Mouse (Mus musculus): ENCODE data around the gene Lrrc28. TPM values are rescaled to one million over a fixed set of nuclear protein-coding genes. Genes with fewer than 3 reads are reported as not detected.
A peak's percentile ranks its signal among the peaks of the same experiment; 100 is the strongest.

Gene Lrrc28
- total and polyA plus RNA-seq, 3 experiments: 9.7 to 16.0 TPM; not detected in 1

DNA sequence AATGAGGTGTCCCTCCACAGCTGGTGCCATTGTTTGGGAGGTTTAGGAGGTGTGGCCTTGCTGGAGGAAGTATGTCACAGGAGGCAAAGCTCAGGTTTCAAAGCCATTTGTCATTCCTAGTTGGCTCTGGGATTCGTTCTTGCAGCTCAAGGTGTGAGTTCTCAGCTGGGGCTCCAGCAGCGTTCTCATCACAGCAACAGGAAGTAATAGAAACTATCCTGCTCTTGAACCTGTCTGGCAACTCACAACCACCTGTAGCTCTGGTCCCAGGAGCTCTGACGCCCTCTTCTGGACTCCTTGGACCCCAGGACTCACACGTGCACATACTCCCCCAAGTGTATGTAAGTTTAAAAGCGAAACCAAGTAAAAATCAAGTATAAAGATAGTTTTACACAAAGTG lies 15.4 kb downstream of the Lrrc28 start:
- Histone ChIP-seq H3K4me3 (ENCODE audit: control insufficient read depth in 1 of 2, insufficient read depth in 1 of 2, low read depth in 2 of 2, low read length in 2 of 2) (no peak overlapping the region), H3K9me3 (replicated peaks; ENCODE audit: insufficient read depth, low read length) (no peaks in the 10 kb centered on the region), H3K36me3 (ENCODE audit: control insufficient read depth in 1 of 2, insufficient read depth in 2 of 2, low read length in 2 of 2) (no peaks in the 10 kb centered on the region), H3K27ac (ENCODE audit: control insufficient read depth, low read depth, low read length) (no peak overlapping the region), H3K27me3 (ENCODE audit: control insufficient read depth in 1 of 2, insufficient read depth in 2 of 2, low read length in 2 of 2) (no peaks in the 10 kb centered on the region), H3K4me1 (ENCODE audit: control insufficient read depth in 1 of 2, insufficient read depth in 2 of 2, low read length in 2 of 2) (no peaks in the 10 kb centered on the region), H3K79me2 (ENCODE audit: control insufficient read depth, insufficient read depth, low read length, poor library complexity) (no peaks in the 10 kb centered on the region), H3K9ac (ENCODE audit: control insufficient read depth, low read depth, low read length, poor library complexity, severe bottlenecking) (no peak overlapping the region)
- TF ChIP-seq ZC3H11A (IDR thresholded peaks at IDR 0.05; ENCODE audit: low read depth, low read length) (0 out of 2 replicates have a peak, but pooled peaks have one; percentile 21), ETS1 (IDR thresholded peaks at IDR 0.05; ENCODE audit: low read depth, low read length) (no peak), E2F4 (IDR thresholded peaks at IDR 0.05; ENCODE audit: borderline replicate concordance, low read depth, low read length) (no peak), CHD1 (IDR thresholded peaks at IDR 0.05; ENCODE audit: low read depth, low read length) (no peak), CTCF (IDR thresholded peaks at IDR 0.05 in 2 of 3, conservative IDR thresholded peaks at IDR 0.05 in 1 of 3; ENCODE audit: control insufficient read depth in 1 of 3, insufficient read depth in 1 of 3, low read depth in 2 of 3, low read length in 3 of 3, poor library complexity in 1 of 3, severe bottlenecking in 1 of 3) (peak; percentile 4 to 54 (median 43); a peak in 4 of 6 replicates), RAD21 (IDR thresholded peaks at IDR 0.05; ENCODE audit: low read depth, low read length) (peak; percentile 18), SMC3 (IDR thresholded peaks at IDR 0.05; ENCODE audit: low read depth, low read length) (peak; percentile 32)
- peak; percentile 27 for DNase-seq (ENCODE audit: low read depth, low spot score)

DNA sequence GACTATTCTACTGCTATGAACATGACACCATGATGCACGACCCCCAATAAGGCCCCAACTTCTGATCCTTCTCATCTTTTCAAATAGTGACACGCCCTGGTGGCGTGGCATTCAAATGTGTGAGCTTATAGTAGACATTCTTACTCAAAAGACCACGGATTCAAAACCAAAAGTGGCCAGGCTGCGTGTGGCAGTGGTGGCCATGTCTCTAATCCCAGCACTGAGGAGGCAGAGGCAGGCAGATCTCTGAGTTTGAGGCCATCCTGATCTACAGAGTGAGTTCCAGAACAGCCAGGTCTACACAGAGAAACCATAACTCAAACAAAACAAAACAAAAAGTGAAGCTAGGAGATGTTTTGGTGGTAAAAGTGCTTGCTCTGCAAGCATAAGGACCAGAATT lies 18.4 kb downstream of the Lrrc28 start:
- no peaks in the 10 kb centered on the region for H3K36me3 ChIP-seq (ENCODE audit: control insufficient read depth in 1 of 2, insufficient read depth in 2 of 2, low read length in 2 of 2)
- no peaks in the 10 kb centered on the region for H3K79me2 ChIP-seq (ENCODE audit: control insufficient read depth, insufficient read depth, low read length, poor library complexity)
- H3K4me3 ChIP-seq (ENCODE audit: control insufficient read depth in 1 of 2, insufficient read depth in 1 of 2, low read depth in 2 of 2, low read length in 2 of 2): no peak overlapping the region
- no peaks in the 10 kb centered on the region for H3K9me3 ChIP-seq (replicated peaks; ENCODE audit: insufficient read depth, low read length)
- no peaks in the 10 kb centered on the region for H3K4me1 ChIP-seq (ENCODE audit: control insufficient read depth in 1 of 2, insufficient read depth in 2 of 2, low read length in 2 of 2)
- TF ChIP-seq GABPA (IDR thresholded peaks at IDR 0.05; ENCODE audit: low read depth, low read length): no peak
- TF ChIP-seq ETS1 (IDR thresholded peaks at IDR 0.05; ENCODE audit: low read depth, low read length): no peak
- TF ChIP-seq ELF1 (IDR thresholded peaks at IDR 0.05; ENCODE audit: low read depth, low read length): no peak
- no peak for TF ChIP-seq TCF12 (IDR thresholded peaks at IDR 0.05; ENCODE audit: low read depth, low read length)
- no peak for TF ChIP-seq ZNF384 (IDR thresholded peaks at IDR 0.05; ENCODE audit: low read depth, low read length)
- TF ChIP-seq MAFK (IDR thresholded peaks at IDR 0.05; ENCODE audit: borderline replicate concordance, low read depth, low read length): no peak
- no peak for TF ChIP-seq SIN3A (IDR thresholded peaks at IDR 0.05; ENCODE audit: low read length)
- no peak for TF ChIP-seq GATA1 (IDR thresholded peaks at IDR 0.05; ENCODE audit: low read depth, low read length)
- TF ChIP-seq MAZ (IDR thresholded peaks at IDR 0.05; ENCODE audit: low read depth, low read length): no peak
- no peak for TF ChIP-seq ZC3H11A (IDR thresholded peaks at IDR 0.05; ENCODE audit: low read depth, low read length)
- no peak for TF ChIP-seq ZKSCAN1 (IDR thresholded peaks at IDR 0.05; ENCODE audit: low read depth, low read length)
- no peak for TF ChIP-seq RAD21 (IDR thresholded peaks at IDR 0.05; ENCODE audit: low read depth, low read length)
- TF ChIP-seq POLR2AphosphoS2 (IDR thresholded peaks at IDR 0.05; ENCODE audit: low read length): no peak
- TF ChIP-seq MYB (IDR thresholded peaks at IDR 0.05; ENCODE audit: low read depth, low read length): no peak
- no peak for TF ChIP-seq CHD2 (IDR thresholded peaks at IDR 0.05; ENCODE audit: low read length)
- TF ChIP-seq ZMIZ1 (IDR thresholded peaks at IDR 0.05; ENCODE audit: low read depth, low read length): no peak
- no peak for TF ChIP-seq POLR2A (IDR thresholded peaks at IDR 0.05; ENCODE audit: control insufficient read depth in 1 of 2, insufficient read depth in 1 of 2, low read depth in 1 of 2, low read length in 2 of 2, poor library complexity in 1 of 2)
- TF ChIP-seq POLR2AphosphoS5 (IDR thresholded peaks at IDR 0.05; ENCODE audit: borderline replicate concordance, low read depth, low read length): no peak
- H3K27ac ChIP-seq (ENCODE audit: control insufficient read depth, low read depth, low read length): no peak overlapping the region
- no peak for DNase-seq (ENCODE audit: low read depth, low spot score)
- H3K27me3 ChIP-seq (ENCODE audit: control insufficient read depth in 1 of 2, insufficient read depth in 2 of 2, low read length in 2 of 2): no peaks in the 10 kb centered on the region
- H3K9ac ChIP-seq (ENCODE audit: control insufficient read depth, low read depth, low read length, poor library complexity, severe bottlenecking): no peak overlapping the region
